Mouse (Mus musculus): Measurements from ENCODE around the gene Ncoa5. TPM values are rescaled to one million over a fixed set of nuclear protein-coding genes. Genes with fewer than 3 reads are reported as not detected.
A peak's percentile ranks its signal among the peaks of the same experiment; 100 is the strongest.

Ncoa5 gene
- polyA plus RNA-seq, 1 experiment, result 30.8 TPM

DNA sequence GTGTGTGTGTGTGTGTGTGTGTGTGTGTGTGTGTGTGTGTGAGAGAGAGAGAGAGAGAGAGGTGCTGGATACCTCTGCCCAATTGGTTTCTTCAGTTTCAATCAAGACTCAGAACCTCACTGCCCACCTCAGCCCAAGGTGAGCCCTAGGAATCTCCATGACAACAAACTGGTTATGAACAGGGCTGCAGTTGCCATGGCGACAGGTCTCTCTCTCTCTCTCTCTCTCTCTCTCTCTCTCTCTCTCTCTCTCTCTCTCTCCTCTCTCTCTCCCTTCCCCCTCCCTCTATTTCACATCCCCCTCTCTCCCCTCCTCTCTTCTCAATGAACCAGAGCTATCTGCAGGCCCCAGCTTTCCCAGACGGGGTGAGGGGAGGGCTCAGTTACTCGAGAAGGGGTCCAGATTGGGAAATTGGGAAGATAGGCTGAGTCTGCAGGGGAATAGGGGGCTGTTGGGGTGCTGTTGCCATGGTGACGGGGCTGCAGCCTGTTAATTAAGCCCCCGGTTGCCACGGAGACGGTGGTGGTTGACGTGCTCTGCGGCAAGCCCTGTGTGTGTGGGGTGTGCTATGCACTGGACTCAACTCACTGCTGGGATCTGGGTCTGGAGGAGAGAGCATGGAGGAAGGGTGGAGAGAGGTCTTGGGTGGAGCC lies 70.3 kb downstream of the Ncoa5 start:
- Histone ChIP-seq H3K9me3 (replicated peaks; ENCODE audit: control insufficient read depth, insufficient read depth, low read length, poor library complexity, severe bottlenecking) (no peaks in the 10 kb centered on the region), H3K27ac (ENCODE audit: insufficient read depth, low read length) (no peak overlapping the region), H3K4me3 (ENCODE audit: low read depth, low read length) (no peak overlapping the region), H3K27me3 (ENCODE audit: control insufficient read depth, insufficient read depth, low read length, poor library complexity, severe bottlenecking) (peaks cover 20% of the 10 kb centered on the region; the same call in 1 of the 2 replicates), H3K9ac (ENCODE audit: low read depth, poor library complexity, severe bottlenecking) (no peak overlapping the region), H3K4me1 (ENCODE audit: control insufficient read depth, insufficient read depth, low read length) (no peaks in the 10 kb centered on the region), H3K36me3 (ENCODE audit: control insufficient read depth, insufficient read depth, low read length, poor library complexity, severe bottlenecking) (no peaks in the 10 kb centered on the region)
- TF ChIP-seq POLR2A (IDR thresholded peaks at IDR 0.05; ENCODE audit: insufficient read depth, low read length) (no peak), CTCF (IDR thresholded peaks at IDR 0.05; ENCODE audit: low read depth, low read length) (no peak), EP300 (IDR thresholded peaks at IDR 0.05; ENCODE audit: insufficient read depth, low read depth, low read length) (no peak)

DNA sequence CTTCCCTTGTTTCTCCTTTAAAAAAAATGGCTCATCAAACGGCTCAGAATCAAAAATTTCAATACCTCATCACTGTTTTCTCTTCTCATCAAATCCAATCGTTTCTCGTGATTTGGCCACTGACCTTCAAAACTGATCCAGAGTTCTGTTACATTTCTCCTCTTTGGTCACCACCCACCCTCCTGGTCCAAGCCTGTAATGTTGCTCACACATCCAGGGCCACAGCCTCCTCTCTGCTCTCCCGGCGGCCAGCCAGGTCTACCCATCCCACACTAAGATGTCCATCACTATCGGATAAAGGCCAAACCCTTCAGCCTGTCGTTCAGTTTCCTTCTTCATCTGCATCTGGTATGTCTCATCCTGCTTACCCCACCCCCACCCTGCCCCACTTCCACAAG lies 72.5 kb downstream of the Ncoa5 start:
- H3K9ac ChIP-seq (ENCODE audit: low read depth, poor library complexity, severe bottlenecking), result no peak overlapping the region
- H3K36me3 ChIP-seq (ENCODE audit: control insufficient read depth, insufficient read depth, low read length, poor library complexity, severe bottlenecking), result no peaks in the 10 kb centered on the region
- 0 out of 2 replicates have a peak, but pooled peaks cover 3% of the 10 kb centered on the region for H3K27me3 ChIP-seq (ENCODE audit: control insufficient read depth, insufficient read depth, low read length, poor library complexity, severe bottlenecking)
- no peak for TF ChIP-seq EP300 (IDR thresholded peaks at IDR 0.05; ENCODE audit: insufficient read depth, low read depth, low read length)
- no peak for TF ChIP-seq POLR2A (IDR thresholded peaks at IDR 0.05; ENCODE audit: insufficient read depth, low read length)
- no peak for TF ChIP-seq CTCF (IDR thresholded peaks at IDR 0.05; ENCODE audit: low read depth, low read length)
- no peak overlapping the region for H3K4me3 ChIP-seq (ENCODE audit: low read depth, low read length)
- no peaks in the 10 kb centered on the region for H3K4me1 ChIP-seq (ENCODE audit: control insufficient read depth, insufficient read depth, low read length)
- no peak overlapping the region for H3K27ac ChIP-seq (ENCODE audit: insufficient read depth, low read length)
- H3K9me3 ChIP-seq (replicated peaks; ENCODE audit: control insufficient read depth, insufficient read depth, low read length, poor library complexity, severe bottlenecking), result no peaks in the 10 kb centered on the region

DNA sequence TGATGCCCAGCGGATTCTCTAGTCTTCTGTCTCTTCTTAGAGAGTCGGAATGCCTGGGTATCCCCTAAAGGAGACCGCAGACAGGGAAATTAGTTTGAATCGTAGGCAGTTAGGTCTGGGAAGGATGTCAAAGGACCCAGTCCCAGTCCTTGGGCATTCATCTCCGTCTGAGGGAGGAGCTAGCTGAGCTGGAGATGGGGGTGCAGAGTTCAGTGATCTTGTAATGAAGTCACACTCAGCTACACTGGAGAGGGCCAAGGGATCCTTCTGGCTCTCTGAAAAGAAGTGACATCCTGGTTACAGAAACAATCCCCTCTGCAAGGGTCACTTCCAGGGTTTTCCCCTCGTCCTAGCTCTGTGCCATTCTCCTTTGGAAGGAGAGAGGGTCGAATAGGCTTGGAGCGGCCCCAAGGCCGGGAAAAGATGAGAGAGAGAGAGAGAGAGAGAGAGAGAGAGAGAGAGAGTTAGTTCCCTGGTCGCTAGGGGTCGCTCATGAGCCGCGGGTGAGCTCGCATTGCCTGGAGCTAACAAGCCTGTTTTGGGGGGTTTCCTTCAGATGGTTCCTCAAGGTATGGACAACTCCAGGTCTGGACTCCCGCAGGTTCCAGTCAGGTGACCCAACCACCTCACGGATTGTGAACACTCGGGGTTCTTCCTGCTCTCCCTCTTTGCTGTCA lies 73.0 kb downstream of the Ncoa5 start:
- Histone ChIP-seq H3K9ac (ENCODE audit: low read depth, poor library complexity, severe bottlenecking) (peak overlapping the region; percentile 75), H3K27ac (ENCODE audit: insufficient read depth, low read length) (no peak overlapping the region), H3K9me3 (replicated peaks; ENCODE audit: control insufficient read depth, insufficient read depth, low read length, poor library complexity, severe bottlenecking) (no peaks in the 10 kb centered on the region), H3K36me3 (ENCODE audit: control insufficient read depth, insufficient read depth, low read length, poor library complexity, severe bottlenecking) (no peaks in the 10 kb centered on the region), H3K27me3 (ENCODE audit: control insufficient read depth, insufficient read depth, low read length, poor library complexity, severe bottlenecking) (no peaks in the 10 kb centered on the region), H3K4me3 (ENCODE audit: low read depth, low read length) (peak overlapping the region; percentile 79), H3K4me1 (ENCODE audit: control insufficient read depth, insufficient read depth, low read length) (no peaks in the 10 kb centered on the region)
- TF ChIP-seq POLR2A (IDR thresholded peaks at IDR 0.05; ENCODE audit: insufficient read depth, low read length), result no peak
- no peak for TF ChIP-seq EP300 (IDR thresholded peaks at IDR 0.05; ENCODE audit: insufficient read depth, low read depth, low read length)
- peak; percentile 74 for TF ChIP-seq CTCF (IDR thresholded peaks at IDR 0.05; ENCODE audit: low read depth, low read length)

DNA sequence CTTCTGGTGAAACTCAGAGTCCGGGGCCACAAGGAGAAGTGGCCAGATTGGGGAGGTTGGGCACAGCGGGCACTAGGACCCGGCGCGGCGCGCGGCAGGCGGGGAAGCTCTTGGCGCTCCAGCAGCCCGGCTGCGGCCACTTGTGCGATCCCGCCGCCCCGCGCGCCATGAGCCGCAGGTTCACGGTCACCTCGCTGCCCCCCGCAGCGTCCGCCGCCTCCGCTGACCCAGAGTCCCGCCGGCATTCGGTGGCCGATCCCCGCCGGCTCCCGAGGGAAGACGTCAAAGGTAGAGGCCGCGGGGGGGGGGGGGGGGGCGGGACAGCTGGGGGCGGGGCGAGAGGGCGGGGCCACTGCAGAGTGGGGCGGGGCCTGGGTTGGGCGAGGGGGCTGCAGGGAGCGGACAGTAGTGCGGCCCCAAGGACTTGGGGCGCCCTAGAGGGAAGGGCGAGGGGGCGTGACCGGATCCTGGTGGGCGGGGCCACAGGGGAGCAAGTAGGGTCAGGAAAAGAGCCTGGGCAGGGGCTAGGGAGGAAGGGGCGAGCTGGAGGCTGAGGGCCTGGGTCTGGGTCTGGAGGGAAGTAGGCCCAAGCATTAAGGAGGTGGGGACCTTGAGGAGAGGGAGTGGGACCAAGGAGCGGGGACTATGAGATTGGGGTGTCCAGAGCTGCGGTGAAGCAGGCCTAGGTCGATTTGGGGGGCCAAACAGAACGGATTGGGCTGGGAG lies 73.8 kb downstream of the Ncoa5 start, which contains the start of gene Slc12a5:
Gene Slc12a5 (plus strand): TSS at position 87 of the 726 bp plus-strand sequence.
- no peak within 1 kb of the TSS for H3K27ac ChIP-seq (ENCODE audit: insufficient read depth, low read length)
- H3K9me3 ChIP-seq (replicated peaks; ENCODE audit: control insufficient read depth, insufficient read depth, low read length, poor library complexity, severe bottlenecking), result no peaks in the 10 kb centered on the region
- peak within 1 kb of the TSS; percentile 79 for H3K4me3 ChIP-seq (ENCODE audit: low read depth, low read length)
- TF ChIP-seq CTCF (IDR thresholded peaks at IDR 0.05; ENCODE audit: low read depth, low read length) (no peak), EP300 (IDR thresholded peaks at IDR 0.05; ENCODE audit: insufficient read depth, low read depth, low read length) (no peak), POLR2A (IDR thresholded peaks at IDR 0.05; ENCODE audit: insufficient read depth, low read length) (no peak)
- no peaks in the 10 kb centered on the region for H3K4me1 ChIP-seq (ENCODE audit: control insufficient read depth, insufficient read depth, low read length)
- H3K27me3 ChIP-seq (ENCODE audit: control insufficient read depth, insufficient read depth, low read length, poor library complexity, severe bottlenecking), result no peaks in the 10 kb centered on the region
- no peaks in the 10 kb centered on the region for H3K36me3 ChIP-seq (ENCODE audit: control insufficient read depth, insufficient read depth, low read length, poor library complexity, severe bottlenecking)
- peak within 1 kb of the TSS; percentile 75 for H3K9ac ChIP-seq (ENCODE audit: low read depth, poor library complexity, severe bottlenecking)

DNA sequence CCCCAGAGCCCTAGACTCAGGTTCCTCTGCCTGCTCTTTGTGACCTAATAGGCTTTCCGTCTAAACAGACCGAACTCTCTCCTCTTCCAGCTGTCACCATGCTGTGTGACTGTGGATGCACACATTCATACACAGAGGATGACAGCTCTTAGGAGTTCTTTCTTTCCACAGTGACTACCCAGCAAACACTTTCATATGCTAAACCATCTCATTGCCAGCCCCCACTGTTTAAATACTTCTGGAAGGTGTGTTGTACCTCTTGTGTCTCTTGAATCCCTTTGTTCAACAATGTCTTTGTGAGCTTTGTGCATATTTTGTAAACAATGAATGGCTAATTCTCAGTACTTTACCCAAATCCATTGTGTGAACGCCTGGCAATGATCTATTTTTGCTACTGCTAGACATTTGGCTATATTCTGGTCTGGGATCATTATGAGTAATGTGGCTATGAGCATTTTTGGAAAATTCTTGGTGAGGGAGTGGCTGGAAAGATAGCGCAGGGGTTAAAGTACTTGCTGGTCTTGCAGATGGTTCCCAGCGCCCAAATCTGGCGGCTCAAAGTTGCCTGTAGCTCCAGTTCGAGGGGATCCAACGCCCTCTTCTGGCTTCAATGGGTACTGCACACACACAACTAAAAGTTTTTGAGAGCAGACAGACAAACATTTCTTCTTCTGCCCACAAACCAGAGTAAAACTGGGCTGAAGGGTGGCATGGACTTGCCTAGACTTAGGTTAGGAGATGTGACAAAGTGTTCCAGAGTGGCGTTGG lies 76.9 kb downstream of the Ncoa5 start:
- no peaks in the 10 kb centered on the region for H3K9me3 ChIP-seq (replicated peaks; ENCODE audit: control insufficient read depth, insufficient read depth, low read length, poor library complexity, severe bottlenecking)
- no peaks in the 10 kb centered on the region for H3K36me3 ChIP-seq (ENCODE audit: control insufficient read depth, insufficient read depth, low read length, poor library complexity, severe bottlenecking)
- no peaks in the 10 kb centered on the region for H3K27me3 ChIP-seq (ENCODE audit: control insufficient read depth, insufficient read depth, low read length, poor library complexity, severe bottlenecking)
- H3K4me3 ChIP-seq (ENCODE audit: low read depth, low read length), result no peak overlapping the region
- H3K9ac ChIP-seq (ENCODE audit: low read depth, poor library complexity, severe bottlenecking), result no peak overlapping the region
- H3K4me1 ChIP-seq (ENCODE audit: control insufficient read depth, insufficient read depth, low read length), result peaks cover 1% of the 10 kb centered on the region
- H3K27ac ChIP-seq (ENCODE audit: insufficient read depth, low read length), result no peak overlapping the region
- TF ChIP-seq EP300 (IDR thresholded peaks at IDR 0.05; ENCODE audit: insufficient read depth, low read depth, low read length), result no peak
- TF ChIP-seq CTCF (IDR thresholded peaks at IDR 0.05; ENCODE audit: low read depth, low read length), result peak; percentile 42
